Mouse (Mus musculus) kidney, adult 8-10 months (tissue): ENCODE data around the gene Def8.
A peak's percentile ranks its signal among the peaks of the same experiment; 100 is the strongest.

Experiments used
- DNase-seq, 2 experiments: peaks; one replicate each; pipeline ENCODE4 v3.0.0; 2022

The Def8 gene

GRCm38 (mm10) chr8:123423441-123423840, at the start of gene Def8:
Gene Def8 (plus strand): TSS chr8:123423527.
- DNase-seq, result peak; percentile 62 to 67

- peak; percentile 90 to 93 for DNase-seq
Observed at GRCm38 (mm10) chr8:123374239-123374578, 49.1 kb upstream of the Def8 start.

- DNase-seq, result no peak
Observed at GRCm38 (mm10) chr8:123375701-123376100, 47.6 kb upstream of the Def8 start.

GRCm38 (mm10) chr8:123376106-123376505, 47.2 kb upstream of the Def8 start:
- DNase-seq, result no peak

GRCm38 (mm10) chr8:123381711-123382110, 41.6 kb upstream of the Def8 start:
- DNase-seq, result no peak

- no peak for DNase-seq
Observed at GRCm38 (mm10) chr8:123382516-123382915, 40.8 kb upstream of the Def8 start.

- DNase-seq, result peak in 1 of 2 experiments; percentile 24
Observed at GRCm38 (mm10) chr8:123384883-123385540, 38.3 kb upstream of the Def8 start.

- no peak for DNase-seq
Observed at GRCm38 (mm10) chr8:123387041-123387440, 36.3 kb upstream of the Def8 start.

- no peak for DNase-seq
Observed at GRCm38 (mm10) chr8:123387801-123388200, 35.5 kb upstream of the Def8 start.

- DNase-seq, result peak; percentile 51
Observed at GRCm38 (mm10) chr8:123389026-123389425, 34.3 kb upstream of the Def8 start.

- no peak for DNase-seq
Observed at GRCm38 (mm10) chr8:123398308-123398707, 25.0 kb upstream of the Def8 start.

- DNase-seq, result no peak
Observed at GRCm38 (mm10) chr8:123401936-123402335, 21.4 kb upstream of the Def8 start.

GRCm38 (mm10) chr8:123402730-123403326, 20.5 kb upstream of the Def8 start:
- no peak for DNase-seq

- DNase-seq, result no peak
Observed at GRCm38 (mm10) chr8:123404521-123404920, 18.8 kb upstream of the Def8 start.

- DNase-seq, result peak; percentile 49 to 67
Observed at GRCm38 (mm10) chr8:123406786-123407185, 16.5 kb upstream of the Def8 start, which contains the start of gene Mc1r. Gene Mc1r (plus strand): TSS chr8:123407107.

- no peak for DNase-seq
Observed at GRCm38 (mm10) chr8:123407612-123408011, 15.7 kb upstream of the Def8 start.

- no peak for DNase-seq
Observed at GRCm38 (mm10) chr8:123408586-123409544, 14.5 kb upstream of the Def8 start.

- DNase-seq, result no peak
Observed at GRCm38 (mm10) chr8:123410049-123410587, 13.2 kb upstream of the Def8 start.

GRCm38 (mm10) chr8:123410788-123411187, 12.5 kb upstream of the Def8 start:
- no peak for DNase-seq

- DNase-seq, result no peak
Observed at GRCm38 (mm10) chr8:123411246-123411645, 12.1 kb upstream of the Def8 start, which contains the start of gene Tubb3. Gene Tubb3 (plus strand): TSS chr8:123411424.

- no peak for DNase-seq
Observed at GRCm38 (mm10) chr8:123411781-123412327, 11.5 kb upstream of the Def8 start.

GRCm38 (mm10) chr8:123412560-123413170, 10.7 kb upstream of the Def8 start:
- no peak for DNase-seq
